Mouse (Mus musculus): ENCODE data around the gene Catspere2.

Catspere2 gene

DNA sequence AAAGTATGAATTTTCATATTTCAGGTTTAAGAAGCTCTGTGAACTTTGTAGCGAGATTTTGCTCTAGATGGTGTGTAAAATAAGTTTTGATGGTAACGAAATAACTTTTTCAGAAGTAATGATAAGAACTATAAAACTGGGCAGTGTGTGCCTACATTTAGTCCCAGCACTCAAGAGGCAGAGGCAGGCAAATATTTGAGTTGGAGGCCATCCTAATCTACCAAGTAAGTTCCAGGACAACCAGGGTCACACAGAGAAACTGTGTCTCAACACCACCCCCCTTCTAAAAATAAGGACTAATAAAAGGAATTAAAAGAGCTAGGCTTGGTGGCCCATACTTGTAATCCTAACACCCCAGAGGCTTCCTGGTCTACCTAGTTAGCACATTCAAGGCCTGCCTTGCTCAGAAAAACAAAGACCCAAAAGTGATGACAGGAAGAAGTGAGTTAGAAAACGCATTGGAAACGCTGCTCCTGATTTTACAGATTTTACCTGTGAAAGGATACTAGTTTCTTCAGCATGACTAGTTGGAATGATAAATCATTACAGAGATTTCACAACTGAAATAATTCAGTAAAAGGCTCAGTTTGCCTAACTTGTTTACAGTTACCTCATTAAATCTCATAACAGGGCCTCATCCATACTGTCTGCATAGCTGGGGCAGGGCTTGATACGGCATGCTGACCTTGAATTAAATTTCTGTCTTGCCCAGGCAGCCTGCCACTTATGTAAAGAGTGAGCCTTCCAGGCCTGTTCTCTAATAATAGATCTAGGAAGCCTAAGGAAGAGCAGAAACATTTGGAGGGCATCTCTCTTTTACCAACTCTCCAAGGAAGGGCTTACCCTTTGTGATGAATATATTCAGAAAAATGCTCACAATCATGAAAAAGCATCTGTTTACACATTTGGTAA is 236.2 kb downstream of the Catspere2 start:
- no peak for DNase-seq (ENCODE audit: low spot score in 2 of 2)

Data from spleen, postnatal 10 days (tissue).